Mouse (Mus musculus) cerebellum, adult (tissue): ENCODE measurements around the gene Robo1.

Experiments used
- ATAC-seq: cut with Nextera tagmentation; 2 replicates; pipeline ENCODE4 v1.9.2; 2017; ENCODE audit warnings: mild to moderate bottlenecking, moderate library complexity, mixed read lengths; ENCODE audit not compliant: insufficient number of reproducible peaks, low FRiP score, low TSS enrichment

Robo1 gene

DNA sequence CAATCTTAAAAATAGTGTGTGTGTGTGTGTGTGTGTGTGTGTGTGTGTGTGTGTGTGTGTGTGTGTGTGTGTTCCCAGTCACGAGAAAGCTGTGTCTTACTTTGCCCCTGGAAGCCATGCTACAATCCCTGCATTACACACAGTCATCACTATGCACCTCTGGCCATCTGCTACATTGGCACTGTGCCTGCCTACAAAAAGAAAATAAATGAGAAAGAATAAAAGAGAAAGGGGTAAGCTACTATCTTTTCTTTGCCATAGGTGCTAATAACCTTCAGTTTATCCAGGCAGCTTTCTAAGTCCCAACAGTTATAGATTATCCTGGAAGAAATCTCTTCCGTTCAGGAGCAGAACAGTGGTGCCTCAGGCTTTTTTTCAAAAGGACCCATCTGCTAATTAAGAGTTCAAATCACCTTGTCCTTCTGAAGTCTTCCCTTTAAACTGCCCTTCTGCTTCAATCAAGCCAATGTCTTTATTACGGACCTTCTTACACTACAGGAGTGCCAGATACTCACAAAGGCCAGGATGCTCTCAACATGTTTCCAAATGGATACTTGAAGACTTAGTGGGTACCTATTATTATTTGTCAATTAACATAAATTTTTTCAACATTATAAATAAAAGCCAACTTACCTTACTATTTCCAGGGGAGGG, 277.2 kb downstream of the Robo1 start:
- no peak for ATAC-seq

- no peak for ATAC-seq
Measured at GRCm38 (mm10) chr16:72587376-72588072, 279.4 kb downstream of the Robo1 start.

GRCm38 (mm10) chr16:72603487-72604206, 295.5 kb downstream of the Robo1 start:
- ATAC-seq = no peak

DNA sequence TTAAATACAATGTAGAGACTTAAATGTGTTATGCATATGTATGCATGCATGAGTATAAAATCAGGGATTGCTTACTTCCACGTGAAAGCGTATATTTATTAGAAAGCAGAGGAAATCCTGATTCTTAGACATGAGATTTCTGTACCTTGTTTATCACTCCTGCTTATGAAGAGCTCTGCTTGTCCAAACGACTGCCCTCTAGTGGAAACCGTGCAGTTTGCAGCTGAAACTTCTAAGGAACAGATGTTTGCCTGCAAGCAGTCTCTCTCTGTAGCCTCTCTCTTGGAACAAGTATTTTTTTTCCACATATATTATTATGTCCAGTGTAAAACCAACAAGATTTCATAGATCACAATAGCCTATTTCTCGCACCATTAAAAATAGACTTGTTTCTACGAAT, 297.0 kb downstream of the Robo1 start:
- peak; percentile 78; the same call in 1 of the 2 replicates for ATAC-seq

DNA sequence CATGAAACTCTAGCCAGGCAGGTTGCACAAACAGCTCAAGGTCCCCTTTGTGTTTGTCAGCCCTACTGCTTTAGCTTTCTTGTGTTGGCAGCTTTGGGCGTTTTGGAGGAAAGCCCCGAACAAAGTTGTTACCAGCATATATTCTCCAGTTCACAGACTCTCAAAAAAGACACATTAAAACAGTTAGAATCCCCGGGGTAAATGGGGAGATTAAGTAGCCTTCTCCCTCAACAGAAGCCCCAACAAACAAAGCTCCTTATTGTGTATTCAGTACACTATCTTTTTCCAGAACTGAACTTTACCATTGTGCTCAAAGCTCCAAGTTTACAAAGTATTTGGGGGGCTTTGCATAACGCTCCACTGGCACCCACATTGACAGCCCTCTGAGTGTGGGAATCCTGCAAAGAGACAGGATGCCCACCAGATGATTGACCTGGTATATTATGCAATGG, 302.6 kb downstream of the Robo1 start:
- ATAC-seq = no peak

DNA sequence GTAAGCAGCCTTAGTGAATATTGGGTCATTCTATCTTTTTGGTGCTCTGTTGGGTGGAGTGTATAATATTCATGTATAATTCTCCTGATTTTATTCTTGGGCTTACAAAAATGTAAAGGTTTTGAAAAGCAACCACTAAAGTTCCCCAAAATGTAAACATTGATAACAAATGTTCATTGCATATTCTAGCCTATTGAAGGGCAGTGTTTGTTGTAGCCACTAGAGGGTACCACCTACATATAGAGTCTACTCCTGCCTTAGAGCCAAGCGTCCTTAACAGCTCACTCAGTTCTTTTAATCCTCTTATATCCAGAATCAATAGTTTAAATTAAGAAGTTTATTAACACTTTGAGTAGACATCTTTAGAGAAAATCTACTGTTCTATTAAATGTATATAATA, 306.8 kb downstream of the Robo1 start:
- peak; percentile 64; the same call in 1 of the 2 replicates for ATAC-seq

GRCm38 (mm10) chr16:72615360-72615759, 307.3 kb downstream of the Robo1 start:
- no peak for ATAC-seq

DNA sequence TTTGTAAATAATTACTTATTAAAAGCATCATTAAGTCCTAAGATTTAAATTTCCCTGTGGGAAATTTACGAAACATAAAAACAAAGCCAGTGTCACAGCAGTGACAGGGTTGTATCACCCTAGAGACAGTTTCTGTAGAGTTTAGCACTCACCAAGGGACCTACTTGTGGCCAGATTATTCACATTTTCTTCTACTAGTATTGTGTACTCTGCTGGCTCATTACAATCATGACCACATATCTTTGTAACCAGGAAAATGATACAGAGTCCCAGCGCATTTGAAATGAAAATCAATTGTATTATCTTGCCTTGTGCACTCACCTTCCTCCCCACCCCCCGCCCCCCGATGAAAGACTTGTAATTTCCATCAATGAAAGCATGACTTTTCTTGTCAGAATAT, 314.3 kb downstream of the Robo1 start:
- no peak for ATAC-seq

DNA sequence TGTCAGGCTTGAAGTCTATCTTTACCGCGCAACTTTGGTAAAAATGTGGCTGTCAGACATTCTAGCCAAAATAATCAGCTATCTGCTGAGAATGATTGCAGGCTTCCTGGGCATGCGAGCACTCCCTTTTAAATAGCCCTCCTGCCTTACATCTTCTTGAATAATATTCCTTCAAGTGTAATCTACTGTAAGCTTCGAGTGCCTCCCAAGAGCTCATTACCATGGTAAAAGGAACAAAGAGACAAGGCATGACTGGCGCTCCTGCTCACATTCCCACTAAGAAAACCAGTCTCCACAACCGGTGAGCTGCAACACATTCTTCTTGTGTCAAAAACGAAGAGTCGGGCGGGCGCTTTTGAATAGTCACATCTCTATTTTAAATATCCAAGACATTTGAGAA, 314.8 kb downstream of the Robo1 start:
- no peak for ATAC-seq

DNA sequence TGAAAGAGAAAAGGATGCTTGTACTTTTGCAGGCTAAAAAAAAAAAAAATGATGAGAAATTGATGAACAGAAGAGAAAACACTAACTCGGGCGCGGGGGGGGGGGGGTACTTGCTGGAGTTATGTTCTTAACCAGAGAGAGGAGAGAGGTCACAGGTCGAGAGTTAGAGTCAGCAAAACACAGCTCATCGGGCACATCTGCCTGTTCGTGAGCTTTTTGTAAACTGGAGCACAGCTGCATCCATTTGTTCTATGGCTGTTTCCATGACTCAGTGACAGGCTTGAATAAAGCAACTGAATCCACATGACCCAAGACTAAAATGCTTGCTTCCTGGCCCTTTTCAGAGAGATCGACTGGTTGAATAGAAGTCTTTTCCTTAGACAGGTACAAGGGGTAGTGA, 325.7 kb downstream of the Robo1 start:
- ATAC-seq = no peak

GRCm38 (mm10) chr16:72639332-72639940, 331.3 kb downstream of the Robo1 start:
- ATAC-seq = no peak

- ATAC-seq = no peak
Measured at GRCm38 (mm10) chr16:72640932-72641811, 333.1 kb downstream of the Robo1 start.

GRCm38 (mm10) chr16:72645890-72646289, 337.8 kb downstream of the Robo1 start:
- ATAC-seq = no peak

GRCm38 (mm10) chr16:72649314-72649713, 341.2 kb downstream of the Robo1 start:
- ATAC-seq = peak; percentile 64; the same call in 1 of the 2 replicates

DNA sequence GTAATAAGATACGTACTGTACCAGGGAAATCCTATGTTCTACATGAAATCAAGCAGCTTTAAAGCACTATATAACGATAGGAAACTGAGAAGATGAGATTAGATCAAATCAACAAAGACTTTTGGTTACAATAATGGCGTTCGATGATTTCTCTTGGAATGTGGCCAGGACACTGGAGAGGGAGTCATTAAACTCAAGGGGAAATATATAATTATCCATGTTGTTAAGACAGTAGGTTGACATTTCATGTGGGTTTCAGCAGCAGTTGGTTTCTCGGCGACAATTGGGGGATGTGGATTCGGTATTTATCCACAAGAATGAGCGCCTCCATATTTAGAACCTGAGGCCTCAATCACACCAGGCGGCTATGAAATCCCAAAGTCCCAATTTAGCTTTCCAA, 347.3 kb downstream of the Robo1 start:
- ATAC-seq = no peak

GRCm38 (mm10) chr16:72662837-72663350, 354.8 kb downstream of the Robo1 start:
- peak; percentile 90 for ATAC-seq

DNA sequence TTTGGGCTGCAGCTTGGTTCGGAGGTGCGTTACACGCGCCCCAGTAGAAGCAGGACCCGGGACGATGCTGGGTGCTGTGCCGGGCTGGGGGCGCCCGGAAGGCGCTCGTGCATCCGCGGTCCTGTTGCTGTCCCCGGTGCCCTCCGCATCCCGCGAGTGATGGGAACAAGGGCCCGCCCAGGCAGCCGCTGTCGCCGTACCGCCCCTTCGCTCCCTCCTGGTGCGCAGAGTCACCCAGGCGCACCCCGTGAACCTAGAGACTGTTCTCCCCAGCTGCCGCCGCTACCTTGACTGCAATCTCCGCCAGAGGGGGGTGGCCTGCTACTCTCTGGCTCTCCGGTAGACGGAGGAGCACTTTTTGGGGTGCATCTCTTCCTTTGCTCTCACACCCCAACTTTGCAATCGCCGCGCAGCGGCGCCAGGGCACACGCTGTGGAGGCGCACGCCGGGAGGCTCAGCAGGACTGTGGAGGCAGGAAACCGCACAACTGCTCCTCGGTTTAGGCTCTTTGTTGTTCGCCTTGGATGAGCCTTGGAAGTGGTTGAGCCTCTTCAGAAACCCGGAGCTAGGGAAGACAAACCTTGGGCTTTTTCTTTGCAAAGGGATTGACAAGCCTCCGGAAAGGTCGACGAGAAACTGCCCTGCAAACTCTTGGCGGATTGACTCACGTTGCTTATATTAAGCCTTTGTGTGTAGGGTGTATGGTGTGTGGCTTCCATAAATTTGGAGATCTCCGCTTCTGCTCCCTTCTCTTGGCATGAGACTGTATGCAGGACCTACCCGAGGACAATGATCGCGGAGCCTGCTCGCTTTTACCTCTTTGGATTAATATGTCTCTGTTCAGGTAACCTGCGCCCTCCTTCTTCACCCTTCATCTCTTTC, 355.5 kb downstream of the Robo1 start:
- peak; percentile 53 for ATAC-seq

GRCm38 (mm10) chr16:72664233-72664613, 356.1 kb downstream of the Robo1 start:
- no peak for ATAC-seq

DNA sequence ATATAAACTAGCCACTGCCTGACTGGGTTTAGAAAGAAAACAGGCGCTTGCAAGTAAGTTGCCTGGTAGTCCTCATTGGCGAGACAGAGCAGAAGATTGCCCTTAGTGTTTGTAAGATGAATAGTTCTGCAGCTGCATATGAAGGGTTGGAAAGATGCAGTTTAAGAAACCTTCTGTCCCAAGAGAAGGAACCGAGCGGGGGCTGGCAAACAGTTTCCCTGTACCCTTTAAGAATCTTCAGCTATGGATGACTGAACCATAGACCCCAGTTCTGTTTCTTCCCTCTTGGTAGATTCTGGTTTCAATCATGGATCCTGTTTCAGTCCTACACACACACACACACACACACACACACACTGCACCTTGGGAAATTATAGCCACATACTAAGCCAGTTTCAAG, 356.7 kb downstream of the Robo1 start:
- ATAC-seq = no peak
